Mouse (Mus musculus) erythroblast, embryonic 14.5 days (primary cell): Measurements from ENCODE around the gene Carmil3. TPM values are rescaled to one million over a fixed set of nuclear protein-coding genes. Genes with fewer than 3 reads are reported as not detected.

Source experiments
- H3K27me3 ChIP-seq: 2 replicates; pipeline ENCODE4 v1.6.1; 2012; ENCODE audit warnings: inconsistent platforms; ENCODE audit not compliant: control insufficient read depth
- H3K36me3 ChIP-seq: 2 replicates; pipeline ENCODE4 v1.6.1; 2012; ENCODE audit warnings: mild to moderate bottlenecking, inconsistent platforms; ENCODE audit not compliant: control insufficient read depth
- H3K4me1 ChIP-seq: 2 replicates; pipeline ENCODE4 v1.6.1; 2012; ENCODE audit warnings: inconsistent platforms; ENCODE audit not compliant: control insufficient read depth
- H3K4me3 ChIP-seq: replicated peaks from 2 replicates; pipeline ENCODE3; 2012; ENCODE audit warnings: moderate library complexity, mild to moderate bottlenecking, inconsistent platforms
- H3K9me3 ChIP-seq: 2 replicates; pipeline ENCODE4 v1.6.1; 2012; ENCODE audit warnings: low read length, inconsistent platforms, mixed read lengths; ENCODE audit not compliant: control insufficient read depth
- GATA1 ChIP-seq: IDR thresholded peaks from 2 replicates; pipeline ENCODE4 v1.6.1; 2012; ENCODE audit warnings: low read length, inconsistent platforms, mixed read lengths
- TAL1 ChIP-seq: IDR thresholded peaks from 3 replicates; pipeline ENCODE4 v1.6.1; 2012; ENCODE audit warnings: low read length, inconsistent platforms, mixed read lengths
- polyA plus RNA-seq: library from polyadenylated mRNA; stranded (reverse); fragments of >175 nt; gene quantifications from 2 replicates; pipeline ENCODE4 v1.2.3, GENCODE M21; 2012

The Carmil3 gene
- polyA plus RNA-seq, 1 experiment: not detected

GRCm38 (mm10) chr14:55509540-55509939 lies 19.1 kb downstream of the Carmil3 start:
- Histone ChIP-seq H3K4me1 (peaks cover 14% of the 10 kb centered on the region), H3K4me3 (no peak overlapping the region), H3K36me3 (no peaks in the 10 kb centered on the region), H3K27me3 (peaks cover 46% of the 10 kb centered on the region), H3K9me3 (no peaks in the 10 kb centered on the region)
- TF ChIP-seq TAL1: no peak
- no peak for TF ChIP-seq GATA1

GRCm38 (mm10) chr14:55510125-55510731 lies 19.8 kb downstream of the Carmil3 start, which contains the start of gene Cpne6:
Gene Cpne6 (plus strand): TSS chr14:55510445.
- Histone ChIP-seq H3K9me3 (no peaks in the 10 kb centered on the region), H3K27me3 (peaks cover 47% of the 10 kb centered on the region), H3K4me1 (peaks cover 14% of the 10 kb centered on the region), H3K36me3 (no peaks in the 10 kb centered on the region), H3K4me3 (no peak within 1 kb of the TSS)
- no peak for TF ChIP-seq TAL1
- no peak for TF ChIP-seq GATA1

- Histone ChIP-seq H3K36me3 (no peaks in the 10 kb centered on the region), H3K27me3 (peaks cover 54% of the 10 kb centered on the region), H3K4me3 (no peak overlapping the region), H3K4me1 (peaks cover 14% of the 10 kb centered on the region), H3K9me3 (no peaks in the 10 kb centered on the region)
- TF ChIP-seq GATA1 (no peak), TAL1 (no peak)
Observed at GRCm38 (mm10) chr14:55511037-55511436, 20.6 kb downstream of the Carmil3 start.

- H3K4me1 ChIP-seq: peaks cover 14% of the 10 kb centered on the region
- no peaks in the 10 kb centered on the region for H3K36me3 ChIP-seq
- no peak overlapping the region for H3K4me3 ChIP-seq
- no peak for TF ChIP-seq GATA1
- TF ChIP-seq TAL1: no peak
- peaks cover 72% of the 10 kb centered on the region for H3K27me3 ChIP-seq
- H3K9me3 ChIP-seq: no peaks in the 10 kb centered on the region
Observed at GRCm38 (mm10) chr14:55513927-55514326, 23.5 kb downstream of the Carmil3 start.

GRCm38 (mm10) chr14:55515846-55516245 lies 25.4 kb downstream of the Carmil3 start:
- Histone ChIP-seq H3K27me3 (peaks cover 82% of the 10 kb centered on the region), H3K36me3 (no peaks in the 10 kb centered on the region), H3K9me3 (peaks cover 4% of the 10 kb centered on the region; the same call in 1 of the 2 replicates)

GRCm38 (mm10) chr14:55518897-55519296 lies 28.4 kb downstream of the Carmil3 start:
- Histone ChIP-seq H3K9me3 (peaks cover 6% of the 10 kb centered on the region; the same call in 1 of the 2 replicates), H3K36me3 (no peaks in the 10 kb centered on the region), H3K4me1 (peaks cover 13% of the 10 kb centered on the region), H3K4me3 (no peak overlapping the region), H3K27me3 (peaks cover 84% of the 10 kb centered on the region)
- no peak for TF ChIP-seq GATA1
- no peak for TF ChIP-seq TAL1

More at GRCm38 (mm10) chr14:55515846-55516245, 25.4 kb downstream of the Carmil3 start:
- Histone ChIP-seq H3K4me3 (no peak overlapping the region), H3K4me1 (peaks cover 19% of the 10 kb centered on the region)
- TF ChIP-seq GATA1 (no peak), TAL1 (no peak)

- Histone ChIP-seq H3K4me3 (no peak overlapping the region), H3K27me3 (peaks cover 91% of the 10 kb centered on the region), H3K4me1 (peaks cover 7% of the 10 kb centered on the region), H3K36me3 (no peaks in the 10 kb centered on the region), H3K9me3 (peaks cover 6% of the 10 kb centered on the region; the same call in 1 of the 2 replicates)
- TF ChIP-seq GATA1 (no peak), TAL1 (no peak)
Observed at GRCm38 (mm10) chr14:55519604-55520003, 29.2 kb downstream of the Carmil3 start.

- H3K4me1 ChIP-seq: peaks cover 7% of the 10 kb centered on the region
- TF ChIP-seq GATA1: no peak
- TF ChIP-seq TAL1: no peak
- peaks cover 96% of the 10 kb centered on the region for H3K27me3 ChIP-seq
- H3K4me3 ChIP-seq: peak overlapping the region; percentile 23
- H3K36me3 ChIP-seq: no peaks in the 10 kb centered on the region
- H3K9me3 ChIP-seq: peaks cover 6% of the 10 kb centered on the region; the same call in 1 of the 2 replicates
Observed at GRCm38 (mm10) chr14:55520451-55521361, 30.3 kb downstream of the Carmil3 start.

- TF ChIP-seq GATA1 (no peak), TAL1 (no peak)
- Histone ChIP-seq H3K27me3 (peaks cover 76% of the 10 kb centered on the region), H3K36me3 (no peaks in the 10 kb centered on the region), H3K4me3 (no peak overlapping the region), H3K4me1 (peaks cover 7% of the 10 kb centered on the region), H3K9me3 (peaks cover 6% of the 10 kb centered on the region; the same call in 1 of the 2 replicates)
Observed at GRCm38 (mm10) chr14:55524062-55524461, 33.6 kb downstream of the Carmil3 start.
